Mouse (Mus musculus): ENCODE data around the gene Tnrc6c. TPM values are rescaled to one million over a fixed set of nuclear protein-coding genes. Genes with fewer than 3 reads are reported as not detected.

The Tnrc6c gene
- total and polyA plus RNA-seq, 3 experiments, result 6.9 to 16.7 (median 12.8) TPM

DNA sequence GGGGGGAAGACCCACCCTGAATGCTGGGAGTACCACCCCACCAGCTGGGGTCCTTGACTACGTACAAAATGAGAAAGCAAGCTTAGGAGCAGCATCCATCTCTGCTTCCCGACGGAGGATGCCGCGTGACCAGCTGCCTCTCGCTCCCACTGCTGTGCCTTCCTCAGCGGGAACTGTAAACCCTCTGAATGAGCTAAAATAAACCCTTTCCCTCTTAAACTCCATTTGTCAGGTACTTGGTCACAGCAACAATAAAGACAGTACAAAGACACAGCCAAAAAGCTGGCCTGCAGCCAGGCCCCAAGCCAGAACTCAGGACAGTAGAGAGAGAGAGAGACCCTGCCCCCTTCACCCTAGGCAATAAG lies 115.6 kb downstream of the Tnrc6c start:
- H3K79me2 ChIP-seq (replicated peaks; ENCODE audit: control insufficient read depth, extremely low read depth, insufficient read depth, poor library complexity, severe bottlenecking), result no peaks in the 10 kb centered on the region
- no peaks in the 10 kb centered on the region for H3K9me3 ChIP-seq (replicated peaks; ENCODE audit: low read length)
- H3K9ac ChIP-seq (ENCODE audit: insufficient read depth, low read depth), result no peak overlapping the region
- no peaks in the 10 kb centered on the region for H3K27me3 ChIP-seq (replicated peaks)
- no peak overlapping the region for H3K27ac ChIP-seq (ENCODE audit: insufficient read depth, low read depth)
- peaks cover 68 to 90% of the 10 kb centered on the region in 2 experiments for H3K36me3 ChIP-seq (replicated peaks in 1 of 2; ENCODE audit: control insufficient read depth in 1 of 2, insufficient read depth in 1 of 2, low read length in 1 of 2)
- H3K4me1 ChIP-seq (ENCODE audit: control insufficient read depth in 1 of 2, insufficient read depth in 2 of 2), result peaks cover 20 to 67% of the 10 kb centered on the region in 2 experiments
- in situ Hi-C loops (cut with MboI; ENCODE audit: low pct_ligation_motif_present, low pct_unique_long_range_greater_than_20kb, low sequenced_read_pairs), result no loop called here
- dilution Hi-C loops (cut with MboI; ENCODE audit: extremely low pct_ligation_motif_present, extremely low pct_unique_long_range_greater_than_20kb, low sequenced_read_pairs), result no loop called here
- no peak overlapping the region for H3K4me3 ChIP-seq (replicated peaks in 1 of 3; ENCODE audit: low read depth in 2 of 3, low read length in 2 of 3, poor library complexity in 1 of 3)
- DNase-seq (ENCODE audit: extremely low read depth), result no peak
- H3K4me2 ChIP-seq (ENCODE audit: insufficient read depth, low read depth, poor library complexity, severe bottlenecking), result no peak overlapping the region
- TF ChIP-seq NELFE (IDR thresholded peaks at IDR 0.05; ENCODE audit: low read depth, low read length) (no peak), POLR2A (IDR thresholded peaks at IDR 0.05; ENCODE audit: low read depth, low read length) (no peak), ZC3H11A (IDR thresholded peaks at IDR 0.05; ENCODE audit: low read depth, low read length) (no peak), PAX5 (IDR thresholded peaks at IDR 0.05; ENCODE audit: low read length) (no peak), POLR2AphosphoS2 (IDR thresholded peaks at IDR 0.05; ENCODE audit: low read depth, low read length) (no peak), JUN (IDR thresholded peaks at IDR 0.05; ENCODE audit: insufficient read depth, low read depth, low read length) (no peak), SIN3A (IDR thresholded peaks at IDR 0.05; ENCODE audit: low read length) (no peak), MAX (IDR thresholded peaks at IDR 0.05; ENCODE audit: low read length) (no peak), CHD2 (IDR thresholded peaks at IDR 0.05; ENCODE audit: low read length) (no peak), CHD1 (IDR thresholded peaks at IDR 0.05; ENCODE audit: low read depth, low read length) (no peak), MXI1 (IDR thresholded peaks at IDR 0.05; ENCODE audit: low read depth, low read length) (no peak), TCF12 (IDR thresholded peaks at IDR 0.05; ENCODE audit: low read depth, low read length) (no peak), ETS1 (conservative IDR thresholded peaks at IDR 0.05; ENCODE audit: low read depth, low read length) (no peak), ELF1 (IDR thresholded peaks at IDR 0.05; ENCODE audit: low read depth, low read length) (no peak), ZKSCAN1 (IDR thresholded peaks at IDR 0.05; ENCODE audit: borderline replicate concordance, low read depth, low read length) (no peak), MYC (IDR thresholded peaks at IDR 0.05; ENCODE audit: low read depth, low read length) (no peak), BHLHE40 (IDR thresholded peaks at IDR 0.05; ENCODE audit: low read depth, low read length) (no peak), RAD21 (IDR thresholded peaks at IDR 0.05; ENCODE audit: low read depth, low read length) (no peak), E2F4 (IDR thresholded peaks at IDR 0.05; ENCODE audit: insufficient replicate concordance, low read depth, low read length) (no peak)

- no peak overlapping the region for H3K27ac ChIP-seq (ENCODE audit: insufficient read depth, low read depth)
- peaks cover 66 to 90% of the 10 kb centered on the region in 2 experiments for H3K36me3 ChIP-seq (replicated peaks in 1 of 2; ENCODE audit: control insufficient read depth in 1 of 2, insufficient read depth in 1 of 2, low read length in 1 of 2)
- TF ChIP-seq TBP (conservative IDR thresholded peaks at IDR 0.05; ENCODE audit: low read depth, low read length), result no peak
- no peak for TF ChIP-seq PAX5 (IDR thresholded peaks at IDR 0.05; ENCODE audit: low read length)
- TF ChIP-seq ZMIZ1 (IDR thresholded peaks at IDR 0.05; ENCODE audit: low read depth, low read length), result no peak
- no peak for TF ChIP-seq ZNF384 (IDR thresholded peaks at IDR 0.05; ENCODE audit: low read depth, low read length)
- in situ Hi-C loops (cut with MboI; ENCODE audit: low pct_ligation_motif_present, low pct_unique_long_range_greater_than_20kb, low sequenced_read_pairs), result no loop called here
- dilution Hi-C loops (cut with MboI; ENCODE audit: extremely low pct_ligation_motif_present, extremely low pct_unique_long_range_greater_than_20kb, low sequenced_read_pairs), result no loop called here
- no peaks in the 10 kb centered on the region for H3K27me3 ChIP-seq (replicated peaks)
- no peaks in the 10 kb centered on the region for H3K79me2 ChIP-seq (replicated peaks; ENCODE audit: control insufficient read depth, extremely low read depth, insufficient read depth, poor library complexity, severe bottlenecking)
- H3K9me3 ChIP-seq (replicated peaks; ENCODE audit: low read length), result no peaks in the 10 kb centered on the region
- H3K4me3 ChIP-seq (replicated peaks in 1 of 3; ENCODE audit: low read depth in 2 of 3, low read length in 2 of 3, poor library complexity in 1 of 3), result no peak overlapping the region
- no peak overlapping the region for H3K9ac ChIP-seq (ENCODE audit: insufficient read depth, low read depth)
- H3K4me1 ChIP-seq (ENCODE audit: control insufficient read depth in 1 of 2, insufficient read depth in 2 of 2), result peaks cover 20 to 68% of the 10 kb centered on the region in 2 experiments
- DNase-seq (ENCODE audit: extremely low read depth), result no peak
- no peak overlapping the region for H3K4me2 ChIP-seq (ENCODE audit: insufficient read depth, low read depth, poor library complexity, severe bottlenecking)
Observed at GRCm38 (mm10) chr11:117770407-117770806, 116.3 kb downstream of the Tnrc6c start.
